8 mouse cellular contexts compared by ENCODE assay signal in the genomic region with DNA sequence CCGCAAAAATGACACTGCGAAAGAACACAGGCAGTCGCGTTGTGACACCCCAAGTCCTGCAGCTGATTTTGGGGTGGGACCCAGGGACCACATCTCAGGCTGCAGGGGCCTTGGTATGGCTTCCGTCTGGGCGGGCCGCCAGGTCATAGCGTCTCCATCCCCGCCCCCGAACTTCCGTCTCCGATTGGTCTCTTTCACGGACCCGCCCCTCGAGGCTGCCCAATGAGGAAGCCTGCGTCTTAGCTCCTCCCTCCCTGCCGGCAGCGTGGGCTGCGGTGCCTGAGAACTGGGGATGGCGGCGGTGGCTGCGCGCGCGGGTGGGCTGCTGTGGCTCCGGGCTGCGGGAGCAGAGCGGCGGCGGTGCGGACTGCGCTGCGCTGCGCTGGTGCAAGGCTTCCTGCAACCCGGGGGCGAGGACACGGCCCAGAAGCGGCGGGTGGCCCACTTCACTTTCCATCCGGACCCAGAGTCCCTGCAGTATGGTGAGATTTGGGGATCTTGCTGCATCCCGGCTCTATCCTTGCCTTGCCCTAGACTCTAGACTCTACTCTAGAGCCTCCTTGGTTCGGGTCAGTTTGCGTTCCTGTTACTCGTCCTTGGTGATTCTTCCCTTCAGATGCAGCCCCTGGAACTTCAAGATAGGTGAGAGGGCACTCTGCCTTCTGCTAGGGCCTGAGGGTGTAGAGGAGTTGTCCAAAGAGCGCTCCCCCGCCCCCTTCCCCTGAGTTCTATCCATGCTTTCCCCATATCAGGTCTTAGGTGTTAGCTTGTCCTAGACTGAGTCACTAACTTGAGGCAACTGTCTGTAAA. TPM values are rescaled to one million over a fixed set of nuclear protein-coding genes. Genes with fewer than 3 reads are reported as not detected.
DNase-seq lines count a peak whose midpoint lies in the region; ATAC-seq lines count a peak whose summit lies in the region.

A gene (plus strand): TSS at position 268 of the 810 bp plus-strand sequence.

- H3K4me2 ChIP-seq in intestine, embryonic 14.5 days (ENCODE audit: low read length): peak within 1 kb of the TSS; percentile 55

- WGBS in intestine, embryonic 14.5 days: under 1% methylated on average over 46 of the region's 46 CpGs

- no peaks in the 10 kb centered on the region for H3K27me3 ChIP-seq in intestine, embryonic 14.5 days (replicated peaks; ENCODE audit: control insufficient read depth, insufficient read depth, low read length)

- intact Hi-C loops in left cerebral cortex, postnatal 14 days (cut with DNase I): loop anchor here (5.0 kb wide), 1 partner anchor 93 kb away; a partner anchor contains a TSS

- peak; percentile 96 for DNase-seq in adrenal gland, adult 18-20 months (ENCODE audit: low spot score in 2 of 2)
- DNase-seq in embryo, embryonic 11 days: peak; percentile 98
- peak; percentile 94 for DNase-seq in gastrocnemius, postnatal 25 days
- peak; percentile 95 for DNase-seq in intestine, embryonic 14.5 days (ENCODE audit: low spot score)
- peak; percentile 98 to 99 for DNase-seq in left cerebral cortex, postnatal 14 days (ENCODE audit: low spot score in 2 of 2)
- DNase-seq in mesoderm, embryonic 11.5 days (ENCODE audit: low read depth, low spot score): peak; percentile 95
- peak; percentile 97 to 98 for DNase-seq in right cerebral cortex, postnatal 36 days (ENCODE audit: low spot score in 2 of 2)
- DNase-seq in yolk sac, embryonic 10.5 days (ENCODE audit: low spot score): peak; percentile 92

- no peak within 1 kb of the TSS for H3K27ac ChIP-seq in intestine, embryonic 14.5 days (ENCODE audit: low read depth)

- H3K4me1 ChIP-seq in intestine, embryonic 14.5 days (replicated peaks; ENCODE audit: control insufficient read depth, insufficient read depth, low read length): 0 out of 2 replicates have a peak, but pooled peaks cover 4% of the 10 kb centered on the region

- peak within 1 kb of the TSS; percentile 58 for H3K9ac ChIP-seq in intestine, embryonic 14.5 days (ENCODE audit: low read length)

- ATAC-seq in intestine, embryonic 14.5 days (replicated peaks; ENCODE audit: low FRiP score, low TSS enrichment, low read depth): peak; percentile 99

- peak within 1 kb of the TSS; percentile 56 for H3K4me3 ChIP-seq in intestine, embryonic 14.5 days (ENCODE audit: low read depth, low read length)

- no peaks in the 10 kb centered on the region for H3K36me3 ChIP-seq in intestine, embryonic 14.5 days (ENCODE audit: control insufficient read depth, insufficient read depth, low read length)

- H3K9me3 ChIP-seq in intestine, embryonic 14.5 days (ENCODE audit: control insufficient read depth, low read length): no peaks in the 10 kb centered on the region

RNA-seq across cellular contexts. Expression of the gene that starts here (rescaled TPM):
- total RNA-seq in adrenal gland, adult 18-20 months (2021): 100 to 1,000 TPM in 1 of 2 experiments, 10 to 100 TPM in 1; 75.3 to 113 TPM
- 10 to 100 TPM; 32.9 to 37.9 TPM for total RNA-seq in gastrocnemius, postnatal 25 days (2021)
- 35.8 and 40.7 TPM in 2 replicates for polyA plus RNA-seq in intestine, embryonic 14.5 days (2014; fragmentation: Nextera tagmentation; extraction: Ambion mirVana)
- total RNA-seq in left cerebral cortex, postnatal 14 days (2021): 10 to 100 TPM; 38.5 to 40.7 TPM
